Comparison of ENCODE assay signal across 8 mouse cellular contexts in genomic region chr19:5786441-5787114, GRCm38 (mm10). TPM values are rescaled to one million over a fixed set of nuclear protein-coding genes. Genes with fewer than 3 reads are reported as not detected.
DNase-seq lines count a peak whose midpoint lies in the region; ATAC-seq and TF ChIP-seq lines count a peak whose summit lies in the region.

No protein-coding gene starts in this region.

- H3K4me2 ChIP-seq in forebrain, embryonic 13.5 days = no peak overlapping the region
- H3K4me2 ChIP-seq in heart, postnatal 0 days (ENCODE audit: low read depth, low read length) = no peak overlapping the region
- H3K4me2 ChIP-seq in neural tube, embryonic 14.5 days (ENCODE audit: low read depth, low read length) = no peak overlapping the region

- no peaks in the 10 kb centered on the region for H3K4me1 ChIP-seq in forebrain, embryonic 13.5 days
- H3K4me1 ChIP-seq in heart, postnatal 0 days (ENCODE audit: control insufficient read depth, insufficient read depth) = no peaks in the 10 kb centered on the region
- H3K4me1 ChIP-seq in lung, adult 2 months (ENCODE audit: control insufficient read depth, insufficient read depth, low read length) = 0 out of 2 replicates have a peak, but pooled peaks cover 2% of the 10 kb centered on the region
- no peaks in the 10 kb centered on the region for H3K4me1 ChIP-seq in neural tube, embryonic 14.5 days (ENCODE audit: control insufficient read depth, insufficient read depth, low read length)

- TF ChIP-seq POLR2A in lung, adult 2 months (IDR thresholded peaks at IDR 0.05; ENCODE audit: borderline replicate concordance, extremely low read depth, low read depth, low read length) = no peak

- H3K36me3 ChIP-seq in forebrain, embryonic 13.5 days (ENCODE audit: poor library complexity, severe bottlenecking) = no peaks in the 10 kb centered on the region
- no peaks in the 10 kb centered on the region for H3K36me3 ChIP-seq in heart, postnatal 0 days (replicated peaks; ENCODE audit: control insufficient read depth, insufficient read depth, low read length)
- H3K36me3 ChIP-seq in neural tube, embryonic 14.5 days (ENCODE audit: control insufficient read depth, insufficient read depth, low read length) = no peaks in the 10 kb centered on the region

- DNase-seq in ES-CJ7 (ENCODE audit: low read depth, low spot score) = peak; percentile 90
- peak; percentile 76 for DNase-seq in heart, postnatal 0 days (ENCODE audit: low spot score)
- DNase-seq in kidney, postnatal 36 days = peak; percentile 91 to 93
- peak; percentile 91 for DNase-seq in lung, adult 2 months
- DNase-seq in testis, postnatal 14 days (ENCODE audit: low spot score) = peak; percentile 84

- ATAC-seq in cerebellum, adult (ENCODE audit: insufficient number of reproducible peaks, low FRiP score, low TSS enrichment) = peak; percentile 80; the same call in 1 of the 2 replicates
- peak; percentile 93 for ATAC-seq in forebrain, embryonic 13.5 days
- peak; percentile 66 for ATAC-seq in heart, postnatal 0 days (ENCODE audit: insufficient read depth, low read depth)
- peak; percentile 84 for ATAC-seq in neural tube, embryonic 14.5 days (ENCODE audit: low read depth)

- no peak overlapping the region for H3K9ac ChIP-seq in forebrain, embryonic 13.5 days
- H3K9ac ChIP-seq in heart, postnatal 0 days (replicated peaks; ENCODE audit: low read depth, low read length) = no peak overlapping the region
- no peak overlapping the region for H3K9ac ChIP-seq in neural tube, embryonic 14.5 days (replicated peaks; ENCODE audit: low read depth, low read length)

- H3K27me3 ChIP-seq in forebrain, embryonic 13.5 days = no peaks in the 10 kb centered on the region
- H3K27me3 ChIP-seq in heart, postnatal 0 days (ENCODE audit: control insufficient read depth, insufficient read depth, low read length) = no peaks in the 10 kb centered on the region
- no peaks in the 10 kb centered on the region for H3K27me3 ChIP-seq in neural tube, embryonic 14.5 days (ENCODE audit: control insufficient read depth, insufficient read depth, low read length)

- H3K9me3 ChIP-seq in forebrain, embryonic 13.5 days (replicated peaks) = no peaks in the 10 kb centered on the region
- H3K9me3 ChIP-seq in heart, postnatal 0 days (replicated peaks; ENCODE audit: control insufficient read depth, low read length) = no peaks in the 10 kb centered on the region
- no peaks in the 10 kb centered on the region for H3K9me3 ChIP-seq in neural tube, embryonic 14.5 days (ENCODE audit: control insufficient read depth, low read length)

- H3K27ac ChIP-seq in forebrain, embryonic 13.5 days = no peak overlapping the region
- peak overlapping the region; percentile 72 for H3K27ac ChIP-seq in heart, postnatal 0 days (ENCODE audit: low read depth)
- no peak overlapping the region for H3K27ac ChIP-seq in neural tube, embryonic 14.5 days (ENCODE audit: low read depth, low read length)

- TF ChIP-seq CTCF in heart, postnatal 0 days (IDR thresholded peaks at IDR 0.05; ENCODE audit: low read depth) = peak; percentile 88
- peak; percentile 91 for TF ChIP-seq CTCF in lung, adult 2 months (IDR thresholded peaks at IDR 0.05; ENCODE audit: insufficient read depth, low read length)

- no peak for TF ChIP-seq EP300 in heart, postnatal 0 days (IDR thresholded peaks at IDR 0.05; ENCODE audit: low read depth)

- 15% methylated on average over 12 of the region's 12 CpGs for WGBS in forebrain, embryonic 13.5 days
- WGBS in heart, postnatal 0 days = 9% methylated on average over 12 of the region's 12 CpGs
- 4% methylated on average over 12 of the region's 12 CpGs for WGBS in lung, adult 2 months
- whole genome bisulfite sequencing in neural tube, embryonic 14.5 days = 11% methylated on average over 12 of the region's 12 CpGs

- H3K4me3 ChIP-seq in forebrain, embryonic 13.5 days = no peak overlapping the region
- H3K4me3 ChIP-seq in heart, postnatal 0 days (ENCODE audit: low read depth, low read length) = no peak overlapping the region
- no peak overlapping the region for H3K4me3 ChIP-seq in lung, adult 2 months (replicated peaks; ENCODE audit: extremely low read depth, low read depth, low read length)
- no peak overlapping the region for H3K4me3 ChIP-seq in neural tube, embryonic 14.5 days (ENCODE audit: low read depth, low read length)

RNA-seq across cellular contexts. Expression of gene Scyl1, which starts 15.4 kb away (rescaled TPM):
- 56.4 and 62.6 TPM in 2 replicates for polyA plus RNA-seq in forebrain, embryonic 13.5 days (2015; fragmentation: Nextera tagmentation; extraction: Ambion mirVana)
- 78.0 and 82.4 TPM in 2 replicates for total RNA-seq in heart, postnatal 0 days (2014; rRNA removed; ENCODE audit: low replicate concordance)
- polyA plus RNA-seq in heart, postnatal 0 days (2015; fragmentation: Nextera tagmentation; extraction: Ambion mirVana) = 46.1 and 47.1 TPM in 2 replicates
- 113 and 116 TPM in 2 replicates for polyA plus RNA-seq in lung, adult 2 months (2012; rRNA removed)
- 78.5 and 78.6 TPM in 2 replicates for polyA plus RNA-seq in neural tube, embryonic 14.5 days (2014; fragmentation: Nextera tagmentation; extraction: Ambion mirVana)

RNA-seq across cellular contexts. Expression of gene Ltbp3, which starts 45.9 kb away (rescaled TPM):
- polyA plus RNA-seq in forebrain, embryonic 13.5 days (2015; fragmentation: Nextera tagmentation; extraction: Ambion mirVana) = 8.3 and 13.1 TPM in 2 replicates
- total RNA-seq in heart, postnatal 0 days (2014; rRNA removed; ENCODE audit: low replicate concordance) = 60.0 and 73.4 TPM in 2 replicates
- 15.4 and 16.3 TPM in 2 replicates for polyA plus RNA-seq in heart, postnatal 0 days (2015; fragmentation: Nextera tagmentation; extraction: Ambion mirVana)
- 236 and 238 TPM in 2 replicates for polyA plus RNA-seq in lung, adult 2 months (2012; rRNA removed)
- 14.0 and 25.7 TPM in 2 replicates for polyA plus RNA-seq in neural tube, embryonic 14.5 days (2014; fragmentation: Nextera tagmentation; extraction: Ambion mirVana)

RNA-seq across cellular contexts. Expression of gene Fam89b, which starts 57.1 kb away (rescaled TPM):
- polyA plus RNA-seq in forebrain, embryonic 13.5 days (2015; fragmentation: Nextera tagmentation; extraction: Ambion mirVana) = 199 and 204 TPM in 2 replicates
- 118 and 140 TPM in 2 replicates for total RNA-seq in heart, postnatal 0 days (2014; rRNA removed; ENCODE audit: low replicate concordance)
- 74.8 and 76.6 TPM in 2 replicates for polyA plus RNA-seq in heart, postnatal 0 days (2015; fragmentation: Nextera tagmentation; extraction: Ambion mirVana)
- polyA plus RNA-seq in lung, adult 2 months (2012; rRNA removed) = 231 and 234 TPM in 2 replicates
- polyA plus RNA-seq in neural tube, embryonic 14.5 days (2014; fragmentation: Nextera tagmentation; extraction: Ambion mirVana) = 145 and 152 TPM in 2 replicates
